Mouse (Mus musculus): ENCODE data around the gene Pdgfd. TPM values are rescaled to one million over a fixed set of nuclear protein-coding genes. Genes with fewer than 3 reads are reported as not detected.

Pdgfd gene
- total RNA-seq, 2 experiments from 2014 or later, result 1.9 TPM

- DNase-seq (ENCODE audit: extremely low spot score in 1 of 2, low spot score in 2 of 2), result no peak
- H3K4me3 ChIP-seq, result no peak overlapping the region
- H3K27ac ChIP-seq, result no peak overlapping the region
- TF ChIP-seq CTCF (IDR thresholded peaks at IDR 0.05), result no peak
- intact Hi-C loops (cut with DNase I), result no loop called here
These were observed 83.6 kb downstream of the Pdgfd start for GRCm38 (mm10) chr9:6251990-6252389.

DNA sequence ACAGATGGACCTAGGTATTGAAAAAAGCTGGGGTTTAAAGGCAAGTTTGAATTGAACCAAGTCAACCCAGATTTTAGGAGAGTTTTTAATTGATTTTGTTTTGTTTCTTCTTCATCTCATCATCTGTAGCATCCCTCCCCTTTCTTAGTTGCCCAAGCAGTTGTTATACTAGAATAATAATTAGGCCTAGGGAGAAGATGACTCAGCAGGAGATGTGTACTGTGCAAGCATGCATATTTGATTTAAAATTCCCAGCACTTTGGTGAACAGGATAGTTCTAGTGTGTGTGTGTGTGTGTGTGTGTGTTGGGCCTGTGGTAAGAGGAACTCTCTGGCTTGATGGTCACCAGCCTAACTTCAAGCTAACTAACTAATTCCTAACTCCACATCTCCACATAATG lies 88.7 kb downstream of the Pdgfd start:
- no peak for TF ChIP-seq CTCF (IDR thresholded peaks at IDR 0.05)
- DNase-seq (ENCODE audit: extremely low spot score in 1 of 2, low spot score in 2 of 2), result no peak
- intact Hi-C loops (cut with DNase I), result no loop called here
- Histone ChIP-seq H3K27ac (no peak overlapping the region), H3K4me3 (no peak overlapping the region)

GRCm38 (mm10) chr9:6264820-6265219 lies 96.4 kb downstream of the Pdgfd start:
- TF ChIP-seq CTCF (IDR thresholded peaks at IDR 0.05), result no peak
- intact Hi-C loops (cut with DNase I), result no loop called here
- Histone ChIP-seq H3K27ac (no peak overlapping the region), H3K4me3 (no peak overlapping the region)
- no peak for DNase-seq (ENCODE audit: extremely low spot score in 1 of 2, low spot score in 2 of 2)

GRCm38 (mm10) chr9:6269796-6270280 lies 101.5 kb downstream of the Pdgfd start, which contains the start of gene Ddi1:
TSS of gene Ddi1 (minus strand) at chr9:6269846.
- H3K27ac ChIP-seq, result no peak within 1 kb of the TSS
- no peak within 1 kb of the TSS for H3K4me3 ChIP-seq
- intact Hi-C loops (cut with DNase I), result no loop called here
- no peak for TF ChIP-seq CTCF (IDR thresholded peaks at IDR 0.05)
- no peak for DNase-seq (ENCODE audit: extremely low spot score in 1 of 2, low spot score in 2 of 2)

DNA sequence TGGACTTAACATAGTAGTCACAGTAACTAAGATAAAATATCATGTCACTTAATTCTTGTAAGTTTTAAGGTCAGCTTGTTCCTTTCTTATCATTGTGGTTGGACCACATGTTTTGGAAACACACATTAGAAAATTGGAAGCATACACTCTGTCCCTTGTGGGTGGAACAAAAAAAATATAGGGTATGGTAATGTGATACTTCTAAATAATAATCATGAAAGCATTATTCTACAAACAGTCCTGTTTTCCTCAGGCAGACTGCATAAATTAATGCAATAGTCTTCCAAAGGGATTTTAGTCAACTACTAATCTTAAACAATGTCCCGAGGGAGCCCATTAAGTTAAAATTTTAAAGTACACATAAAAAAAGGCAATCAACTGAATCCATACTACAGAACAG lies 108.0 kb downstream of the Pdgfd start:
- H3K27ac ChIP-seq, result no peak overlapping the region
- TF ChIP-seq CTCF (IDR thresholded peaks at IDR 0.05), result no peak
- no peak for DNase-seq (ENCODE audit: extremely low spot score in 1 of 2, low spot score in 2 of 2)
- intact Hi-C loops (cut with DNase I), result no loop called here
- no peak overlapping the region for H3K4me3 ChIP-seq

- Histone ChIP-seq H3K4me3 (no peak overlapping the region), H3K27ac (no peak overlapping the region)
- no peak for DNase-seq (ENCODE audit: extremely low spot score in 1 of 2, low spot score in 2 of 2)
- intact Hi-C loops (cut with DNase I), result no loop called here
- no peak for TF ChIP-seq CTCF (IDR thresholded peaks at IDR 0.05)
These were observed 109.1 kb downstream of the Pdgfd start for GRCm38 (mm10) chr9:6277526-6277925.

- Histone ChIP-seq H3K27ac (no peak overlapping the region), H3K4me3 (no peak overlapping the region)
- no peak for TF ChIP-seq CTCF (IDR thresholded peaks at IDR 0.05)
- intact Hi-C loops (cut with DNase I), result no loop called here
- DNase-seq (ENCODE audit: extremely low spot score in 1 of 2, low spot score in 2 of 2), result no peak
These were observed 118.4 kb downstream of the Pdgfd start for GRCm38 (mm10) chr9:6286770-6287169.

DNA sequence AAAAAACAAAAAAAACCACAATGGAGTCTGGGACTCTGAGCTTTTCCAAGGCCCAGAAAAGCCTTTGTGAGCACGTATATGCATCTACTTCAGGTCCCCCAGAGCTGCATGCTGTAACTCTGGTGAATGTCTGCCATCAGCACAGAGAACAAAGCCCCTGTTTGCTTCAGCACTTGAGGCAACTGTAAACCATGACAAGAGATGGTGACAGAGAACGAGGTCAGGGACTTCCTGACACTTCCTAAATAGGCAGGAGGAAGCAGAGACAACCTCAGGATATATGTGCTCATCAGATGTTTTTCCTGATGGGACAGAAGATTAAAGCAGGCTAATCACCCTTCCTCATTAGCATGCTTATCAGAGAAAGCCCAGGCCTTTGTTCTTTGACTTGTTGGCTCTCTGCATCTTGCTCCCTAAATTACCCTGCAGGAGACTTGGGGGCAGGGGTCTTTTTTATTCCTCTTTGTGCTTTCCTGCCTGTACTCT lies 120.9 kb downstream of the Pdgfd start:
- DNase-seq (ENCODE audit: extremely low spot score in 1 of 2, low spot score in 2 of 2), result no peak
- no peak for TF ChIP-seq CTCF (IDR thresholded peaks at IDR 0.05)
- intact Hi-C loops (cut with DNase I), result no loop called here
- H3K4me3 ChIP-seq, result no peak overlapping the region
- no peak overlapping the region for H3K27ac ChIP-seq

DNA sequence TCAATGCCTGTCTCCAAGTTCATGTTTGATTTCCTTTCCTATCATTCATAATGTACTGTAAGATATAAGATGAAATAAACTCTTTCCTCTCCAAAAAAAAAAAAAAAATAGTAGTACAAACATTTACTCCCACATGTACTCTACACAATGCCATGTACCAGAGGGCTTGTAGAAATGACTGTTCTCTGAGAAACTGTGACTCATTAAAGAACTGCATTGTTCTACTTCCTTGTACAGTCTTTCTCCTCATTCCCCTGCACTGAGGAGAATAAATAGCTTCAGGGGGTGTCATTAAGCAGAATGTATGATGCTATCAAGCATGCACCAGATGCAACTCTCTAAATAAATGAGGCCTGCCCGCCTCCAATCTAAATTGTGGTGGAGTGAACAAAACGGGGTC lies 130.2 kb downstream of the Pdgfd start:
- no peak for TF ChIP-seq CTCF (IDR thresholded peaks at IDR 0.05)
- intact Hi-C loops (cut with DNase I), result loop anchor here (5.0 kb wide), 1 partner anchor 419 kb away; no protein-coding TSS in a partner anchor
- DNase-seq (ENCODE audit: extremely low spot score in 1 of 2, low spot score in 2 of 2), result no peak
- Histone ChIP-seq H3K27ac (no peak overlapping the region), H3K4me3 (no peak overlapping the region)

DNA sequence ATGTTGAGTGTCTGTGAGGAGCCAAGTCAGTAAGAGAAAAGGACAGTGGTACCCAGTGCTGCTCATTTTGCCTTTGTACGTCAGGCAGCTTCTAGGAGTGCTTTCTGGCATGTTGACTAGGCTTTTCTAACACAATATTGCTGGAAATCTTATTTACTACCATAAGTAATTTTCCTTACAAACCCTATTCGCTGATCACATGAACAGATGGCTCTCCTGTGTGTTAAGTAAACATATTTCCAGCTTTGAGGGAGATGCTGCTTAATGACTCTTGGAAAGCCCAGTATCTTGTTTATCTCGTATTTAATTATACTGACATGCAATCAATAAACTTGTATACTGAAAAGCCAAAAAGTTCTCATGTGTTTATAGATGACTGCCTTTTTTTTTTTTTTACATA lies 133.7 kb downstream of the Pdgfd start:
- no peak for TF ChIP-seq CTCF (IDR thresholded peaks at IDR 0.05)
- intact Hi-C loops (cut with DNase I), result no loop called here
- H3K27ac ChIP-seq, result no peak overlapping the region
- DNase-seq (ENCODE audit: extremely low spot score in 1 of 2, low spot score in 2 of 2), result no peak
- H3K4me3 ChIP-seq, result no peak overlapping the region

- no peak for TF ChIP-seq CTCF (IDR thresholded peaks at IDR 0.05)
- intact Hi-C loops (cut with DNase I), result no loop called here
- no peak for DNase-seq (ENCODE audit: extremely low spot score in 1 of 2, low spot score in 2 of 2)
- Histone ChIP-seq H3K4me3 (no peak overlapping the region), H3K27ac (no peak overlapping the region)
These were observed 136.2 kb downstream of the Pdgfd start for GRCm38 (mm10) chr9:6304590-6304989.

DNA sequence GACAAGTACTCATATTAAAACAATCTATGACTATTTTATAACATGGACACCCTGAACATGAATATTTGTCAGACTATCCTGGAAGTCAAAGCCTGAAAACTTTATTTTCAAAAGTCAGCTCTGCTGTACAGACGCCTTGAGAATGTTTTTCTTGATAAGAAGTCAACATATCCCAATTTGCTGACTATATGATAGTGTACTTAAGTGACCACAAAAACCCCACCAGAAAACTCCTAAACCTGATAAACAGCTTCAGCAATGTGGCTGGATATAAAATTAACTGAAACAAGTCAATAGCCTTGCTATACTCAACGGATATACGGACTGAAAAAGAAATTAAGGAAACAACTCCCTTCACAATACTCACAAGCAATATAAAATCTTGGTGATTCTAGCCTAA lies 137.5 kb downstream of the Pdgfd start:
- intact Hi-C loops (cut with DNase I), result no loop called here
- TF ChIP-seq CTCF (IDR thresholded peaks at IDR 0.05), result no peak
- H3K4me3 ChIP-seq, result no peak overlapping the region
- H3K27ac ChIP-seq, result no peak overlapping the region
- DNase-seq (ENCODE audit: extremely low spot score in 1 of 2, low spot score in 2 of 2), result no peak

DNA sequence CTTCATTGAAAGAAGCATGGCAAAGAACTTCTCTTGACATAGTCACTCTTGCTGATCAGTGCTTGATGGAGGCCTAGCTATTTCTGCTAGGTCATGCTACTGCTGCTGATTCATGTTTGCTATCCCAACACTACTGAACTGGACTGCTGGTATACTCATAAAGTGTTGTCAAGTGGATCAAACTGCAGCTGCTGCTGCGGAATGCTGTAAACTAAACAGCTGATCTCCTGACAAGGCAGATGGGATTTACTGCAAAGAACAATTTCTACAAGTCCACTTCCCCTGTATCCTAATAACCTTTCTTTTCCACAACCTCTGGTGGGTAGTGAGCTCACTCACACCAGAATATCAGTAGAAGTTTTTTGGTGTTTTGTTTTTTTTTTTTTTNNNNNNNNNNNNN lies 148.7 kb downstream of the Pdgfd start:
- intact Hi-C loops (cut with DNase I), result no loop called here
- no peak for TF ChIP-seq CTCF (IDR thresholded peaks at IDR 0.05)
- Histone ChIP-seq H3K4me3 (no peak overlapping the region), H3K27ac (no peak overlapping the region)
- DNase-seq (ENCODE audit: extremely low spot score in 1 of 2, low spot score in 2 of 2), result no peak

Measured in left cerebral cortex, adult 2 months (tissue).